Mouse (Mus musculus) intestine, embryonic 16.5 days (tissue): Measurements from ENCODE around the gene Pvr. TPM values are rescaled to one million over a fixed set of nuclear protein-coding genes. Genes with fewer than 3 reads are reported as not detected.

ENCODE experiments used
- ATAC-seq: fragments of 200-750 bp; cut with Nextera tagmentation; 2 replicates; pipeline ENCODE4 v1.8.0; 2017; ENCODE audit warnings: moderate TSS enrichment, moderate library complexity
- H3K27ac ChIP-seq: fragments of 300-500 bp; sonication (generic); 2 replicates; pipeline ENCODE4 v1.5.1; 2014; ENCODE audit warnings: mild to moderate bottlenecking, low read length
- H3K27me3 ChIP-seq: fragments of 300-500 bp; sonication (generic); replicated peaks from 2 replicates; pipeline ENCODE4 v1.6.1; 2014; ENCODE audit warnings: low read length, control low read depth, mixed read lengths; ENCODE audit not compliant: control insufficient read depth, insufficient read depth
- H3K36me3 ChIP-seq: fragments of 300-500 bp; sonication (generic); 2 replicates; pipeline ENCODE4 v1.6.1; 2014; ENCODE audit warnings: low read length, control low read depth; ENCODE audit not compliant: control insufficient read depth, insufficient read depth
- H3K4me1 ChIP-seq: fragments of 300-500 bp; sonication (generic); 2 replicates; pipeline ENCODE4 v1.6.1; 2014; ENCODE audit warnings: low read length, control low read depth, mixed read lengths; ENCODE audit not compliant: control insufficient read depth, insufficient read depth
- H3K4me2 ChIP-seq: fragments of 300-500 bp; sonication (generic); 2 replicates; pipeline ENCODE4 v1.6.1; 2014; ENCODE audit warnings: low read depth, low read length, control low read depth
- H3K4me3 ChIP-seq: fragments of 300-500 bp; sonication (generic); 2 replicates; pipeline ENCODE4 v1.5.1; 2014; ENCODE audit warnings: mild to moderate bottlenecking, low read length
- H3K9ac ChIP-seq: fragments of 300-500 bp; sonication (generic); 2 replicates; pipeline ENCODE4 v1.6.1; 2014; ENCODE audit warnings: low read depth, low read length
- H3K9me3 ChIP-seq: fragments of 300-500 bp; sonication (generic); 2 replicates; pipeline ENCODE4 v1.6.1; 2016; ENCODE audit warnings: low read length, control low read depth; ENCODE audit not compliant: control insufficient read depth
- WGBS: fragments of 180-500 bp; shearing (Covaris S2); extraction: QIAGEN DNeasy Blood & Tissue Kit; methylation state at CpG from one replicate; pipeline ENCODE4 v1.1.7; 2014; 5-methylcytosine and 5-hydroxymethylcytosine counted together
- polyA plus RNA-seq: library from polyadenylated mRNA; unstranded; fragments of >200 nt; fragmentation: Nextera tagmentation; extraction: Ambion mirVana; gene quantifications from 2 replicates; pipeline ENCODE4 v1.2.1, GENCODE M21; 2015

Pvr gene
- polyA plus RNA-seq, 1 experiment from 2014 or later: 16.5 TPM

GRCm38 (mm10) chr7:19952320-19952986 is 31.5 kb upstream of the Pvr start:
- peaks cover 9% of the 10 kb centered on the region for H3K4me1 ChIP-seq
- peak; percentile 79 for ATAC-seq
- no peaks in the 10 kb centered on the region for H3K27me3 ChIP-seq
- no peak overlapping the region for H3K4me3 ChIP-seq
- peak overlapping the region; percentile 36 for H3K27ac ChIP-seq
- H3K4me2 ChIP-seq: no peak overlapping the region
- no peaks in the 10 kb centered on the region for H3K9me3 ChIP-seq
- H3K36me3 ChIP-seq: no peaks in the 10 kb centered on the region
- H3K9ac ChIP-seq: no peak overlapping the region
- WGBS: 48% methylated on average over 10 of the region's 10 CpGs

DNA sequence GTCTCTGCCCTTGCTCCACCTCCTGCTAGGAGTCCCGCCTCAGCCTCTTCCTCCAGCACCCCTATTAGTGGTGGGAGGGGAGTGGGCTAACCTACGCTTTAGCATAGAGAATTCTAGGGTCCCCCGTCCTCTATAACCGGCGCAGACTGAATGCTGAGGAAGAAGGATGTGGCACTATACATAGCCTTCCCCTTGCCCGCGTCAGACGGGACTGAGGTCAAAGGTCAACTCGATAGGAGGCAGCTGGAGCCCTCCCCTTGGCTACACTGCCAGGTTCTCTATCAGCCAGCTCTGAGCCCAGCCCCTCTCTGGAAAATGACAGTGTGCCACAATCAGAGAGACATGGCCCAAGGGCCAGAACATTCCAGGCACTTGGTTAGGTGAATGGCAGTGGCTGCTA is 29.6 kb upstream of the Pvr start, which contains the start of gene Igsf23:
Igsf23 (minus strand) TSS at position 168 of the 400 bp plus-strand sequence.
- Histone ChIP-seq H3K36me3 (no peaks in the 10 kb centered on the region), H3K27me3 (no peaks in the 10 kb centered on the region), H3K4me3 (peak within 1 kb of the TSS; percentile 7), H3K9ac (peak within 1 kb of the TSS; percentile 36; the same call in 1 of the 2 replicates), H3K4me2 (peak within 1 kb of the TSS; percentile 31), H3K9me3 (no peaks in the 10 kb centered on the region), H3K27ac (peak within 1 kb of the TSS; percentile 7; the same call in 1 of the 2 replicates), H3K4me1 (peaks cover 9% of the 10 kb centered on the region)
- WGBS: 33% methylated on average over 9 of the region's 9 CpGs
- peak; percentile 73 for ATAC-seq

GRCm38 (mm10) chr7:19949996-19950395 is 29.0 kb upstream of the Pvr start:
- peaks cover 9% of the 10 kb centered on the region for H3K4me1 ChIP-seq
- 54% methylated on average over 10 of the region's 10 CpGs for WGBS
- H3K4me2 ChIP-seq: peak overlapping the region; percentile 31; the same call in 1 of the 2 replicates
- ATAC-seq: no peak
- peak overlapping the region; percentile 7; the same call in 1 of the 2 replicates for H3K27ac ChIP-seq
- H3K9ac ChIP-seq: 0 out of 2 replicates have a peak overlapping the region, but pooled peaks have one; percentile 36
- H3K36me3 ChIP-seq: no peaks in the 10 kb centered on the region
- H3K9me3 ChIP-seq: no peaks in the 10 kb centered on the region
- H3K4me3 ChIP-seq: peak overlapping the region; percentile 7
- H3K27me3 ChIP-seq: no peaks in the 10 kb centered on the region

GRCm38 (mm10) chr7:19948956-19949355 is 28.0 kb upstream of the Pvr start:
- no peak overlapping the region for H3K4me2 ChIP-seq
- WGBS: 81% methylated on average over 12 of the region's 12 CpGs
- H3K4me1 ChIP-seq: peaks cover 9% of the 10 kb centered on the region

DNA sequence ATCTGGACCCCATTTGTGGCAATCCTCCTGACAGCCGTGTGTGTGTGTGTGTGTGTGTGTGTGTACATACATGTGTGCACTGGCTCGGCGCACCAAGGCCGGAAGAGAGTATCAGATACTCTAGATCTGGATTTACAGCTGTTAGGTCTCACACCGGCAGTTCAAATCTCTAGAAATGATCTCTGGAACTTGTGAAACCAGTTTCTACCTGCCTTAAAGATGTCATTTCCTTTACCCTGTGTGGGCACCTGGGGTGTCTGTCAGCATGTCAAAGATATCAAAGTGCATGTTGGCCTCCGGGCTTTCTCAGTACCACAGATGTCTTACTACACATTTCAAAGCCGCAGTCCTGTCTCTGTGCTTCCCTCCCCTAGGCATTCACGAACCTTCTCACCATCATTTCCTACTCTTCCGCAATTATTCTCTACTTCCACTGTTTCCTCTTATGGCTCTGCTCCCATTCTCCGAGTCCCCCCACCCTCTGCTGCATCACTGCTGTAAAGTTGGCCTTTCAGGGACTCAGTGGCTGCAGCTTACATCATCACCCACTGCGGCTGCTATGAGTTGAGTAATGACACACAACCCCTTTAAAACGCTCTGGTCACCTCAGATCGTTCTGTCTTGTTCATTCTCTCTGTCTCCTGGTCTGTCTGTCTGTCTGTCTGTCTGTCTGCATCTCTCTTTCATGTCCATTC is 25.0 kb upstream of the Pvr start:
- peak overlapping the region; percentile 23 for H3K27ac ChIP-seq
- H3K9ac ChIP-seq: no peak overlapping the region
- no peak overlapping the region for H3K4me3 ChIP-seq
- H3K36me3 ChIP-seq: no peaks in the 10 kb centered on the region
- WGBS: 67% methylated on average over 13 of the region's 13 CpGs
- no peak overlapping the region; the same call in 1 of the 2 replicates for H3K4me2 ChIP-seq
- H3K9me3 ChIP-seq: no peaks in the 10 kb centered on the region
- H3K27me3 ChIP-seq: no peaks in the 10 kb centered on the region
- H3K4me1 ChIP-seq: no peaks in the 10 kb centered on the region
- peak; percentile 72 for ATAC-seq

More at GRCm38 (mm10) chr7:19948956-19949355, 28.0 kb upstream of the Pvr start:
- no peak for ATAC-seq
- Histone ChIP-seq H3K27ac (no peak overlapping the region), H3K9me3 (no peaks in the 10 kb centered on the region), H3K4me3 (no peak overlapping the region), H3K27me3 (no peaks in the 10 kb centered on the region), H3K9ac (no peak overlapping the region), H3K36me3 (no peaks in the 10 kb centered on the region)

GRCm38 (mm10) chr7:19945201-19945600 is 24.2 kb upstream of the Pvr start:
- Histone ChIP-seq H3K4me3 (no peak overlapping the region), H3K9me3 (no peaks in the 10 kb centered on the region), H3K9ac (no peak overlapping the region), H3K4me1 (peaks cover 6% of the 10 kb centered on the region), H3K4me2 (no peak overlapping the region), H3K27me3 (no peaks in the 10 kb centered on the region), H3K27ac (no peak overlapping the region), H3K36me3 (no peaks in the 10 kb centered on the region)
- WGBS: 86% methylated on average over 5 of the region's 5 CpGs
- no peak for ATAC-seq

GRCm38 (mm10) chr7:19944709-19945108 is 23.7 kb upstream of the Pvr start:
- Histone ChIP-seq H3K36me3 (no peaks in the 10 kb centered on the region), H3K27ac (no peak overlapping the region), H3K4me3 (no peak overlapping the region), H3K9ac (no peak overlapping the region), H3K9me3 (no peaks in the 10 kb centered on the region), H3K4me2 (no peak overlapping the region), H3K4me1 (peaks cover 9% of the 10 kb centered on the region), H3K27me3 (no peaks in the 10 kb centered on the region)
- ATAC-seq: no peak
- 90% methylated on average over 8 of the region's 8 CpGs for WGBS

DNA sequence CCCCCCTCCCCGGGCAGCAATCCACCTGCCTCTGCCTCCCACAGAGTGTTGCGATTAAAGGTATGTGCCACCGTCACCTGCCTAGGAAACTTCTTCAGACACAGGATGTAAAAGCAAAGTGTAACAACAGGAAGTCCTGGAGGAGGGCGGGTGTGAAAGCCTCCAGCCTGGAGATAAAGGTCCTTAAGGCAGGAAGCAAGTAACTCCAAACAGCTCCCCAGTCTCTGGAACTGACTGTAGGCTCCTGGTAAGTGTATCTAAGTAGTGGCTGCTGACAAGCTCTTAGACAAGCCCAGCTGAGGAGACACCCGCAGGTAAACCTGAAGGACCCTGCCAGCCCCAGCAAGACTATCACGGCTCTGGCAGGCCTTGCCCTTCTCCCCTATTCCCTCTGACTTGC is 19.3 kb upstream of the Pvr start:
- H3K9ac ChIP-seq: peak overlapping the region; percentile 45; the same call in 1 of the 2 replicates
- H3K9me3 ChIP-seq: no peaks in the 10 kb centered on the region
- peaks cover 11% of the 10 kb centered on the region for H3K4me1 ChIP-seq
- ATAC-seq: peak; percentile 52
- 0 out of 2 replicates have a peak overlapping the region, but pooled peaks have one; percentile 6 for H3K4me2 ChIP-seq
- H3K4me3 ChIP-seq: no peak overlapping the region
- peak overlapping the region; percentile 45 for H3K27ac ChIP-seq
- 12% methylated on average over 5 of the region's 6 CpGs for WGBS
- no peaks in the 10 kb centered on the region for H3K27me3 ChIP-seq
- H3K36me3 ChIP-seq: no peaks in the 10 kb centered on the region

- Histone ChIP-seq H3K4me3 (no peak overlapping the region), H3K4me1 (peaks cover 11% of the 10 kb centered on the region), H3K9me3 (no peaks in the 10 kb centered on the region), H3K27me3 (no peaks in the 10 kb centered on the region), H3K4me2 (no peak overlapping the region), H3K9ac (no peak overlapping the region), H3K36me3 (no peaks in the 10 kb centered on the region), H3K27ac (peak overlapping the region; percentile 41; the same call in 1 of the 2 replicates)
- WGBS: 46% methylated on average over 12 of the region's 12 CpGs
- ATAC-seq: peak; percentile 53
Observed at GRCm38 (mm10) chr7:19939555-19940235, 18.7 kb upstream of the Pvr start.
